Mouse (Mus musculus): Measurements from ENCODE around the gene Dusp22. TPM values are rescaled to one million over a fixed set of nuclear protein-coding genes. Genes with fewer than 3 reads are reported as not detected.

Dusp22 gene
- polyA plus RNA-seq, 1 experiment, result 37.0 TPM

DNA sequence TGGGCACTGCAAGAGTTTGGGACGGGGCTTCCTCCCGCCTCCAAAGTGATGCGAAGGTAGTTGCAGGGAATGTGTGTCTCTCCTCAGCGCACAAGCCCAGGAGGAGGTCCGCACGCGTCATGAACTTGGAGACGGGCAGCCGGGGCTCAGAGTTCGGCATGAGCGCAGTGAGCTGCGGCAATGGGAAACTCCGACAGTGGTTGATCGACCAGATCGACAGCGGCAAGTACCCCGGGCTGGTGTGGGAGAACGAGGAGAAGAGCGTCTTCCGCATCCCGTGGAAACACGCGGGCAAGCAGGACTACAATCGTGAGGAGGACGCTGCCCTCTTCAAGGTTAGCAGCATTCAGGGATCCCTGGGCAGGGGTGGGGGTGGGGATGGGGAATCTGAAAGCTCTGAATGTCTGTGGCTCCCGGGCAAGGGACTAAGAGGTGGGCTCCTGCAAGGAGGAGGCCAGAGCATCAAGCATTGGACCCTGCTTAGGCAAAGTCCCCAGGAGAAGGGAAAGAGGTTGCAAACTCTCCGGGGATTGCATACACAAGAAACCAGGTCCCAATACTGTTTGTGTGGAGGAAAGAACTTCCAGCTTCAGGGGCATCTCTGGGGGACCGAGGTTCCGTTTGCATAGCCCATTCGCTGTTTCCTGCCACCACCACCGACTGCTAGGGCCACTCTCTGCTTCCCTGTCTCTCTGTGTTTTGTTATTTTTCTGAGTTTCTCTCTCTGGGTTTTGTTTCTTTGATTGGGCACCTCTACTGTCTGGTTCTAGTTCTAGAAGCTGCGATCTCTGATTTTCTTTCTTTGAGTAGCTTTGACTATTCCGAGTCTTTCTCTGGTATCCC lies 90.9 kb downstream of the Dusp22 start:
- DNase-seq (ENCODE audit: low spot score), result no peak

DNA sequence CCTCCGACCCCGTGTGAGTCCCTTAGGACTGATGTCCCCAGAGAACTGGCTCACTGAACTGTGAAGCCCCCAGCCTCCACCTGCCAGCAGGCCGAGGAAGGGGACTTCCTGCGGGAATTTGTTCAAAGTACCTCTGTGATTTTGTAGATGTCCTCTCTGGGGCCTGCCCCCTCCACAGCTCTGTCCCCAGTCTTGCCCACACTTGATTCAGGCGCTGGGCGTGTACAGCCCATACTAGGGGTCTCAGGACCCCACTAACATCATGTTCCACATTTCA lies 91.4 kb downstream of the Dusp22 start:
- no peak for DNase-seq (ENCODE audit: low spot score)

DNA sequence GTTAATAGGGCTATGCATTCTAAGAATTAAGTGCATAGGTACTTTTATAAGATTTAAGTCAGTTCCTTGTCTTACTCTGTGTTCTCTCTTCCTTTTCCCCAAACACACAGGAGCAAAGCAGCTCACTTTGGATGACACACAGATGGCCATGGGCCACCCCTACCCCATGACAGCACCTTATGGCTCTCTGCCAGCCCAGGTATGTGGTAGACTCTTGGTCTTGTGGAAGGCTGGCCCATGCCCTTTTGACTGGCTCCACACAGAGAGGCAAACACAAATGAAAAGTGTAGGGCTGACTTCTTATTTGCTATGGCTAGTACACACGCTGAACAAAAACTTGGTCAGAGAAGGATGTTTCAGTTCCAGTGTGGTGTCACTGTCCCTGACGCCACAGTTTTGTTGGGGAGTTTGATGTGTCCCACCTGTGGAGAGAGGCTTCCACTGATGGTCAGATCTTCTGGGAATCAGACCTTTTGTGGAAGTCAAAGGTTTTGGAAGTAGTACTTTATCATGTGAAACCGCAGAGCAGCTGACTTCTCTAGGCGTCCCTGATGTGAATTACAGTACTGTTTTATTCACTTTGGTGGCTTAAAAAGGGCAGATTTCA lies 92.9 kb downstream of the Dusp22 start:
- DNase-seq (ENCODE audit: low spot score), result no peak

DNA sequence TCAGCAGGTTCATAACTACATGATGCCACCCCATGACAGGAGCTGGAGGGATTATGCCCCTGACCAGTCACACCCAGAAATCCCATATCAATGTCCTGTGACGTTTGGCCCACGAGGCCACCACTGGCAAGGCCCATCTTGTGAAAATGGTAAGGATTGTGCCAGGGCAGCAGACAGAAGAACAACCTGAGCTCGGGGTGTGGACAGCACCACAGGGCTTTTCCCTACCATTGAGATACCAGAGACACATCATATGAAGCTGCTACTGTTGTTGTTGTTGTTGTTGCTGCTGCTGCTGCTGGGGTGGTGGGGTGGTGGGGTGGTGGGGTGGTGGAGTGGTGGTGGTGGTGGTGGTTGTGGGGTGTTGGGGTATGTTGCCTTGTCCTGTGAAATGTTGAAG lies 93.6 kb downstream of the Dusp22 start:
- DNase-seq (ENCODE audit: low spot score), result no peak

DNA sequence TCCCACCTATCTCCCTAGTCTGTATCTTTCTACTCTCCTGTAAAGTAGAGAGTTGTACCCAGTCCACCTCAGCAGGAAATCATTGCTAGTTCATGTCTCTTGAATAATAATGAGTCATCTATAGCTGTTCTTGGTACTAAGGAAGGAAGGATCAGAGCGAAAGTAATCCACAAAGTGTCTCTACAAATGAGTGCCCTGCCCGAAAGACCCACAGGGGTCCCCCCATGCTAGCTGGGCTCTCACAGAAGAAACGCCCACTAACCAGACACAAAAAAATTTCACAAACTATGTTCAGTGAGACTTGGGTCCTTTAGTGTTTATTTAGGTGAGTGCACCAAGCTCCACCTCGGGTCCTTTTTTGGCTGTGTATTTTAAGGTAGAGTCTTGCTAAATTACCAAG lies 94.3 kb downstream of the Dusp22 start:
- DNase-seq (ENCODE audit: low spot score), result no peak

DNA sequence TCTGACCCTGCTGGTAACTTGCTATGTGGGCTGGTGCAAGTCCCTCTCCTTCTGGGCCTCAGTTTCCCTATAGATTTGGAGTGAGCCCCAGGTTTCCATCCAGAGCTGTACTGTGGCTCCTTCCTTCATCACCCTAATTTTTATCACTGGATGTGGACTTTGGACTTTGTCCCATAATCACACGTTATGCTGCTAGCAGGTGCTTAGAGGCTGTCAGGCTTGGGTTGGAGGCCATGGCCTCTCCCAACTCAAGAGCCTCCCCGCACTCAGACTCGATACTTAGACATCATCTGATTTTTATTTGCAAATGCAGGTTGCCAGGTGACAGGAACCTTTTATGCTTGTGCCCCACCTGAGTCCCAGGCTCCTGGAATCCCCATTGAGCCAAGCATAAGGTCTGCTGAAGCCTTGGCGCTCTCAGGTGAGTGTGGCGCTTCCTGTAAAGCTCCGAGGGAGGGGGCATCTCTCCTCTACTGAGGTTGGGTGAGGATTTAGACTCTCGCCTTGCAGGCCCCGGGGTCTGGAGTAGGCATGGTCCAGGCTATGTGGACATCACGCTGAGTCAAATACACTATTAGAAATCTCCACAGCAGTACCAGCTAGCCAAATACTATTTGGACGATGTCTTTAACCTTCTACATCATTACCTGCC lies 95.2 kb downstream of the Dusp22 start:
- no peak for DNase-seq (ENCODE audit: low spot score)

DNA sequence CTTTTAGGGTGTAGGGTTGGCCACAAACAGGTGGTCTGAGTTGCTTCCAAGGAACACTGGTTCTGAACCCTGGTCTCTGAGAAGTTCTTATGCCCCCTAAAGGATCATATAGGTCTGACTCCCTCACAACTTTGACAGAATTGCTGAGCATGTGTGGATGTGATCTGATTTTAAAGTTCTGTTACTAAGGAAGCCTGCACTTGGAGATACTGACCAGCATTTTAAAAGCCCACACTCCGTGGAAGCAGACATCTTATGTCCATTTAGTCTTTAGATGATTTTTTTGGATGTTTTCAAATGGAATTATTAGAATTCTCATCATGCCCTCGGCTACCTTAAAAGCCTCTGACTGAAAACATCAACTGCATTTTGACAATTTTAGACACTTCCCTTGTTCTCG lies 95.8 kb downstream of the Dusp22 start:
- no peak for DNase-seq (ENCODE audit: low spot score)

DNA sequence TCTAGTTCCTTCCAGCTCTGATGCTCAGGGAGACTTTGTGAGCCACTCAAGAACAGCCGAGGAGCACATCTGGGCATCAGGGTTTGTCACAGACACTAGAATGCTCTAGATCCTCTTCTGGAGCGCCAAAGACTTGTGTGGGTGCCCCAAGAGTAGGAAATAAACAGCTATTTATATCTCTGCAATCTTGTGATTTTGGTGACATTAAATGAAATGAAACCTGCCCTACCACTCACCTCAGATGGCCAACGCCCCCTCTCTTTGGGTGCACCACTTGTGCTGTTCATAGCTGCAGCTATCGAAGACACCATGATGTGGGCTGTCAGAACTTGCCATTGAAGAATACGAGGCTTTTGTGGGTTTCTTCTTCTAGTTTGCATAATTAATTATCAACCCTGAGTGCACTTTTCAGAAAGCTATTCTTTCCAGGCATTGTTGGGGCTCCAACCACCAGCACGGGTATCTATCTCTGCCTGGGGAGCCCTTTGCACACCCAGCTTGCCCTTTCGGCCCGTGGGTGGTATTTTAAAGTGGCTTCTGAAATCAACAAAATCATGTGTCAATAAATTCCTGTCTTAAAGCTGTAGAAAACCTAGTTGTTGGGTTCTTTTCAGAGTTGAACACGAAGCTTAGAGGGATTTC lies 96.3 kb downstream of the Dusp22 start:
- no peak for DNase-seq (ENCODE audit: low spot score)

DNA sequence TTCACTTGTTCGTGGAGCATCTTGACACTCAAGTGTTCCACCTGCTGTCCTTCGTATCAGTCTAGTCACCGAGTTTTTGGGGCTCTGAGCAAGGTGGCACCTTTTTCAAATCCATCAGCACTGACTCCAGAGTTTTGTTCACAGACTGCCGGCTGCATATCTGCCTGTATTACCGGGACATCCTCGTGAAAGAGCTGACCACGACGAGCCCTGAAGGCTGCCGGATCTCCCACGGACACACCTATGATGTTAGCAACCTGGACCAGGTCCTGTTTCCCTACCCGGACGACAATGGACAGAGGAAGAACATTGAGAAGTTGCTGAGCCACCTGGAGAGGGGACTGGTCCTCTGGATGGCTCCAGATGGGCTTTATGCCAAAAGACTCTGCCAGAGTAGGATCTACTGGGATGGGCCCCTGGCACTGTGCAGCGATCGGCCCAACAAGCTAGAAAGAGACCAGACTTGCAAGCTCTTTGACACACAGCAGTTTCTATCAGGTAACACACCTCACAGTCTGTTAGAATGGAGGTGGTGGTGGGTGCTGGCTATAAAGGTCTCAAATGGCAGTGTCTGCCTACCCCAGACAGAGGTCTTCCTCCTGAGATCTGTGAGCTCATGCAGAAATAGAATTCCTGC lies 97.6 kb downstream of the Dusp22 start:
- no peak for DNase-seq (ENCODE audit: low spot score)

DNA sequence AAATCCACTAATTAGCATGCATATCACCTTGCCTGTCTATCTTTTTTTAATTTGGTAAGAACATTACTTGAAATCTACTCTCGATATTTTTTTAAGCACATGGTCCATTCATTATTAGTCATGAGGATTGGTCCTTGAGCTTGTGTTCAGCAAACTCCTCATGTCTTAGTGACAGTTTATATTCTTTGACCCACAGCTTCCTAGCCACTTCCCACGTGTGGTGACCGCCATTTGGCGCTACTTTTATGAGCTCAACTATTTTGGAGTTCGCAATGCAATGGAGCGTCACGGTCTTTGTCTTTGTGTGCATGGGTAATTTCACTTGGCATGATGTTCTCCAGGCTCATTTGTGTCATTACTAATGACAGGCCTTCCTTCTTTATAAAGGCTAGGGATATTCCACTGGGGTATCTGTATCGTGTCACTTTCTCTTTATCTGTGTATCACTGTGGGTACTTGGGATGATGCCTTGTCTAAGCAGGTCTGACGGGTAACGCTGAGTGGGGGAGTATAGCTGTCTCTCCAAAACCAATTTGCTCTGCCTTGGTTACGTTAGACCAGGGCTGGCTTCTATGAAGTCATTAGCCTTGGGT lies 99.1 kb downstream of the Dusp22 start:
- no peak for DNase-seq (ENCODE audit: low spot score)

DNA sequence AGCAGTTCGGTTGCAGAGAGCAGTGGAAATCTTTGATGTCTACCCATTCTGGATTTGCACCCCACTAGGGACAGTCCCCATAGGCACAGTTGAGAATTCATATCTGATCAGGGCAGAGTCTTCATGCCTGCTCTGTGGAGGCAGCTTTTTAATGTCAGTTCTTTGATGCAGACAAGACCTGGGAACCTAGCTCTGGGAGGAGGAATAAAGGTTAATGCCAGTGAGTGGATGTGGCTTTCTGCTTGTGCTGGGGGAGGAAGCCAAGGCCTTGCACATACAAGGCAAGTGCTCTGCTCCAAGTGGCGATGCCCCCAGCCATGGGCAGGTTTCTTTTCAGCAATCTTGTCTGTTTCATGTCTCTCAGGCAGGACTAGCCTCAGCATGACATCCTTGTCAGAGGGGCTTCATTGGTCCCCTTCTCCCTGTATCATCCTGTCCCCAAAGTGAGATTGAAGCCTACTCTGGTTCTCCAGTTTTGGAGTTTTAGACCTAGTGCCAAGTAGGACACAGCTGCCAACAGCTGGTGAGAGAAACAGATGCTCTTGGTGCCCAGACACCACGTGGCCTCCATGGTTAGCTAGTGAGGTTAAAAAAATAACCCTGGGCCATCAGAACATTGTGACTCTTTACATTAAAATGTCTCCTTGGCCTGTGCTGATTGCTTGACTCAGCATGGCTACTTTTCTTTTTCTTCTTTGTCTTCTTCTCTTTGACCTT lies 100.7 kb downstream of the Dusp22 start:
- DNase-seq (ENCODE audit: low spot score), result no peak

Other genes with a start within 250 kb of the Dusp22 start
- gene Uqcrfs1, start 114.6 kb upstream of the Dusp22 start, polyA plus RNA-seq (2012; rRNA removed), result 127 and 137 TPM in 2 replicates
- 2.3 TPM in 2 replicates for gene Irf4, start 89.2 kb downstream of the Dusp22 start, polyA plus RNA-seq (2012; rRNA removed)

Measured in urinary bladder, adult 2 months (tissue).